Mouse (Mus musculus) mesoderm, embryonic 11.5 days (tissue): Measurements from ENCODE around the gene Pcnx4.

Source experiments
- DNase-seq: peaks from one replicate; pipeline ENCODE4 v3.0.0-alpha.2; 2012; ENCODE audit warnings: low read depth, low spot score

Pcnx4 gene

DNA sequence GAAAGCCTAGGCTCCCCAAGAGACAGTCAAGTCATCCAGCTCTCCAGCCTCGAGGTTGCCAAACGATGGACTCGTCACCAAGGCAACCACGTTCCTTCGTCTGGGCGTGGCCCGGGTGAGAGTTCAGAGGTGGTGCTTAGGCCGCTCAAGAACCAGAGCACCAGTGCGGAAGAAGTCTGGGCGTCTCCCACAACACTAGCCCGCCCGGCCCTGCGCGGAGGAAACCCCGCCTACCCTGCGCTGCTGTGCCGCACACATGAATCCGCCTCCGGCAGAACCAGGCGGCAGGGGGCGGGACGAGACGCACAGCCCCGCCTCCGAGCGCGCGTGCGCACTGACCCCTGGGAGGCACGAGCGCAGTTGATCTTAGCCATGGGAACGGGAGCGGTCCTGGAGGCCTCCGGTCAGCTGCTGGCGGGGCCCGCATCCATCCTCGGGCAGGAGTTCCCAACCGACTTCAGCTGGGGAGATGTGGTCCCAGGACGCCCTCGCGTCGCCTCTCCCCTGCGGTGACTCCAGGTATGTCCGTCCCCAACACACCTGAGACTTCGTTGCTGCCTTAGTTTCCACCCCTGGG, at the start of gene Pcnx4:
Gene Pcnx4, plus strand, starts transcription at position 363 of the 577 bp plus-strand sequence.
- DNase-seq: peak; percentile 97

GRCm38 (mm10) chr12:72487498-72487897, 48.7 kb upstream of the Pcnx4 start:
- no peak for DNase-seq

- DNase-seq: no peak
Observed at GRCm38 (mm10) chr12:72489995-72490394, 46.2 kb upstream of the Pcnx4 start.

GRCm38 (mm10) chr12:72491063-72491719, 45.0 kb upstream of the Pcnx4 start:
- no peak for DNase-seq

- peak; percentile 24 for DNase-seq
Observed at GRCm38 (mm10) chr12:72496866-72497600, 39.1 kb upstream of the Pcnx4 start.

DNA sequence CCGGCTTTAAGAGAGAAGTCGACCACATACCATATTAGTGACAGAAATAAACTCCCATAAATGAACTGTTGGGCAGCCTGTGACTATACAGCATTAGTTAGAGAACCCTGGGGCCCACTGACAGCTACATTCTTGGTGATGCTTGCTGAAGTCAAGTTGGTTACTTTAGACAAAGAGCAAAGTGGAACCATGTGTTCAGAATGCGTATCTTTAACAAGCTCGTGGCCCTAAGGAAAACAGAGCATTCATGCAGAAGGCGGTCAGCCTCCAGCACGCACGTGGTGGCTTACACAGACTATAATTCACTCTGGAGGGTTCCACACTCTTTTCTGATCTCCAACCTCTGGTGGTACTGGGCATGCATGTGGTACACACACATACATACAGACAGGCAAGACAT, 26.6 kb upstream of the Pcnx4 start:
- DNase-seq: peak; percentile 31

GRCm38 (mm10) chr12:72515446-72515845, 20.7 kb upstream of the Pcnx4 start:
- no peak for DNase-seq

DNA sequence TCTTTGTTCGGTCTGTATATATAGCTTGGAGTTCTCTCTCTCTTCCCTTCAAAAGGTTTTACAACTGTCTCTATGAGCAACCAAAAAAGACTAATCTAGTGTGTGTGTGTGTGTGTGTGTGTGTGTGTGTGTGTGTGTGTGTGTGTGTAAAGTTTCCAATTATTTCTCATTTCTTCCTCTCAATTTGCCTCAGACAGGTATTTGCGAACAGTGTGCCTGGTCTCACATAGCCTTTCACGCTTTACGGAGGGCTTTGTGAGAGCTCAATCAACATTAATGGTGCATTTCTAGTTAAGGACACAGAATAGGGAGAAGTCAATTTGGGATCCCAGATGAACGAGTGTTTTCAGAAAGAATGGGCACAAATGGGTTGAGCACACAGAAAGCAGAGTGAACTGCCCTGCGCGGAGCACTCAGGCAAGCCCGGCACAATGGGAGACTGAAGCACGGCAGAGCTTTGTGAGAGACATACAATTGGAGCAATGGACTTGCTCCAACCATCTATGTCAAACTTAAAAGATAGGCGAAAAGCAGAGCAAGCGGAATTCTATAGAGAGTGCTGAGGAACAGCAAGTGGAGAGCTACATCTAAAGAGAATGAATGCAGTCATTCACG, 18.0 kb upstream of the Pcnx4 start:
- no peak for DNase-seq

DNA sequence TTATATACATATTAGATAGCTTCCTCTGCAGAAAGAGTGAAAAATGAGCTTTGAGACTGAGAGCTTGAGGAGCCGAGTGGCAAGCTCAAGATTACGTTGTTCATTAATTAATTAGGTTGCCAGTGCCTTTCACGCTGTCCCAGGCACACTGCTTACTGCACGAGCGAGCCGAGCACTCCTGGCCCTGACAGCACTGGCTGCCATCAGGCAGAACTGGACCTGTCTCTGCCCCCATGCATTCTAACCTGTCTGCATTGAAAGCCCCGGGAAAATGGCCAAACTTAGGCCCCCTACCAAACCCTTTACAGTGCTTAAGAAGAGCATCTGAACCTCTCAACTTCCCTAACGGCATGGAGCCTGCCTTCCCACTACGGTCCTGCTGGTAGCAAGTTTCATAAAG, 16.8 kb upstream of the Pcnx4 start:
- no peak for DNase-seq

DNA sequence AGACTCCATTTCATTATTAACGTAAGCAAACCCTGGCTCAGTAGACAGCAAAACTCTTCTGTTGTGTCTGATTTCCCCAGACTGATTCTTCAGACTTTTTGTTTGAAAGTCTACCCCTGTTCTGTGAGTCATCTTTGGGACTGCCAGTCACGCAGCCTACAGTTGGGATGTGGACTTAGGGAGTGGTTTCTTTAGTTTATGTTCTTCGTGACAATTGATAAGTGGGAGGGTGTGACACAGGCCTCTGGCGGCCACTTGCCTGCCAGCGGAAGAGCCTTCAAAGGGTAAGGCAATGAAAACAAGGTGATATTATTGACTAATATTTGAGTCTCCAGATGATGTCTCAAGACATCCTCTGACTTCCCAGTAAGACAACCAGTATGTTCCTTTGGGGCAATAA, 16.3 kb upstream of the Pcnx4 start:
- DNase-seq: no peak

DNA sequence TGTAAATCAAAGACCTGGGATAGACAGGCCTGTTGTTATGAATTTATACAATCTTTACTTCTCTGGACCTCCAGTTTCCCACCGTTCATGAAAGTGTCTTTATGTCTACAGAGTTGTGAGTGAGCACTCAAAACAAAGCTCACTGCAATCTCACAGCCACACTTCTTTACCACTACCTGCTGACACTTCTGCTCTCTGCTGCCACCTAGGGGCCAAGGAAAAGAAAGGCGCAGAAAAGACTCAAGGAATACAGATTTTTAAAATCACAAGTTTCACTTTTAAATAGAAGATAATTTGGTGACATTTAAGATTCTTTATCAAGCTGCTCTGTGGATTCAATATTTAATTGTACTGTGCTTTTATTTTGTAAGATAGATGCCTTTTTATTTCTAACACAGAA, 15.5 kb upstream of the Pcnx4 start:
- DNase-seq: peak; percentile 76

GRCm38 (mm10) chr12:72525588-72525987, 10.6 kb upstream of the Pcnx4 start:
- no peak for DNase-seq

DNA sequence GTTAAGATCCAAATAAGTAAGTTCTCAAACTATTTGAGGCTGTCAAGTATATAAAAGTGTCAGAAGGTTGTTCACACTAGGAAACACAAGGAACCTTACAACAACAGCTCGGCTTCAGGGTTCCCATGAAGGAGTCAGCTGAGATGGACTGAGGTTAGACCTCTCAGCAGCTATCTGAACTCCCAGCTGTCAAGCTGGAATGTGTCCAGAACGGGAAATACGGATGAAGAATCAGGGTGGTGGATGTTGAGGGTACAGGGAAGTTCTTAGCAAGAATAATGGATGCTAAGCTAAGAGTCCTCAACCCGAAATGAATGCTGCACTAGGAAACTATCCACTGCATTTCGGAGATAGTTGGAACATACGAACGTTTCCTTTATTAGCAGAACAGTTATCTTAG, 3.9 kb upstream of the Pcnx4 start:
- no peak for DNase-seq

DNA sequence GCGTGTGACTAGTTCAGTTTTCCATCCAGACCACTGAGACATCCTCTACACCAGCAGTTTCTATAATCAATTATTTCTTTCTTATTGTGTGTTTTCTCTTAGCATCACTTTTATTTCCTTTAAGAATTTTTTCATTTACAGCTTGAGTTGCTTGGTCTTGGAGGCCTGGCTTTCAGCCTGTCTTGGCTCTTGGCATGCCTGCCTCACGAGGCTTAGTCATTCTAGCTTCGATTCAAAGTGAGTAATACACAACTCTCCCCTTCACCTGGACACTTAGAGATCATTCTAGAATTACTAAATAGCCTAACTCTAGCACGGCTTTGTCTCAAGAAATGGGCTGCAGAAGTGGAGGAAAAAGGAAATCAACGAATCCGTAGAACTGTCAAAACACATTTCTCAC, 2.2 kb upstream of the Pcnx4 start:
- no peak for DNase-seq

DNA sequence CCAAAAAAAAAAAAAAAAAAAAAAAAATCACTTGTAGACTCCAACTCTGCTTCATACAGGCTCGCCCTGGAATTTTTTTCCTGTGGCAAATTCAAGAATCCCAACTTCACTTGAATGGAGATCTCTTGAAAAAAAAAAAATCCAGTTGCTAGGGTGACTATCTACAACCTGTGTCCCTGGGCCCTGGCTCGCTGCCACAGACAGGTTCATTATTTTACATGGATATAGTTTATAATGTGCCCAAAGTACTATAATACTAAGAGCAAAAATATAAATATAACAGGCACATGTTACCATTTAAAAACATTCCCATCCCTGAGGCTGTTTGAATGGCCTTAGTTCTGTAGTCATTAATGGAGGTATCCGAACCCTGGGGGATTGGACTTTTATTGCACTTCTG, 584 bp upstream of the Pcnx4 start:
- DNase-seq: no peak

DNA sequence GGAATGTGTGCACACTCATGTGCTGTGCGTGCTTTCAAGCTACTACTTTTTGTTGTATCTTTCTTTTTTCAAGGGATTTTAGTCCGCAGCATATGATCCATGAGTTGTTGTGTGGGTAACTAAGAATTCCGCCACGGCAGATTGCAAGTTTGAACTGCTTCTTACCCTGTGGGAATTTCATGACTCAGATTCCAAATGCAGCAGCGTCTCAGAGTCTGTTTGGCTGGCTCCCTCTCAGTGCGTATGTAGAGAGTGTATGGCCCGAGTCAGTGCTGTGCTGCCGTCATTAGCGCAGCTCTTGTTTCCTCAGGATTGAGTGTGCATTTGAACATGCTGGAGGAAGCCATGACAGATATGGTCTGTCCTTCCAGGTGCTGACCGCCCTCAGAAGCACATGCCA, 2.4 kb downstream of the Pcnx4 start:
- no peak for DNase-seq

GRCm38 (mm10) chr12:72554347-72554746, 18.2 kb downstream of the Pcnx4 start:
- DNase-seq: no peak

DNA sequence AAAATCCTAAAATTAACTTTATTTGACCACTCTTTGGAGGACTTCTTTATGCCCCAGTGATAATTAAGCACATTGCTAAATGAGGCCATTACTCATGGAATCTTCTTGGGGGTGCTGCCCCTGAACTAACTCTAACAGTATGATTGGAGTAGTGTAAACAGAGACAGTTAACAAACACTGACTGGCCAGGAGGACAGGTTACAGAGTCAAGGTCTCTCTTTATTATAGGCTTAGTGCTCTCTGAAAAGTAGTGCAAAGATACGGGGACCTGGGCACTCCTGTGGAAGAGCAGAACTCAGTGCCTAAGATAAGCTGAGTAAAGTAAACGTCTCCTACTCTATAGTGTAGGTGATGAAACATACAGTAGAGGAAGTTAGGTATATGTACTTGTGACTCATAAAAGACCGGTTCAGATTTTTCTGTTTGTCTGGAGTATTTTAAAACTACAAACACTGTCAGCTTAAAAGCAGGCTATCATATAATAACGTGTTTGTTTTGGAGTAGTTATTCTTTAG, 28.2 kb downstream of the Pcnx4 start:
- no peak for DNase-seq

GRCm38 (mm10) chr12:72582021-72582420, 45.8 kb downstream of the Pcnx4 start:
- no peak for DNase-seq

GRCm38 (mm10) chr12:72583099-72583498, 46.9 kb downstream of the Pcnx4 start:
- no peak for DNase-seq

GRCm38 (mm10) chr12:72585339-72585738, 49.2 kb downstream of the Pcnx4 start:
- DNase-seq: no peak

GRCm38 (mm10) chr12:72592991-72593390, 56.8 kb downstream of the Pcnx4 start:
- no peak for DNase-seq
